Comparison of ENCODE assay signal across 8 mouse cellular contexts in genomic region chr14:21686376-21687279, GRCm38 (mm10). TPM values are rescaled to one million over a fixed set of nuclear protein-coding genes. Genes with fewer than 3 reads are reported as not detected.
DNase-seq lines count a peak whose midpoint lies in the region; ATAC-seq lines count a peak whose summit lies in the region.

No protein-coding gene starts in this region.

- H3K4me3 ChIP-seq in kidney, embryonic 15.5 days (replicated peaks), result peak overlapping the region; percentile 42
- H3K4me3 ChIP-seq in forebrain, embryonic 12.5 days (replicated peaks), result peak overlapping the region; percentile 28
- H3K4me3 ChIP-seq in liver, embryonic 12.5 days, result peak overlapping the region; percentile 29
- H3K4me3 ChIP-seq in stomach, embryonic 15.5 days (replicated peaks), result peak overlapping the region; percentile 36

- 9% methylated on average over 49 of the region's 49 CpGs for WGBS in kidney, embryonic 15.5 days
- WGBS in forebrain, embryonic 12.5 days, result 9% methylated on average over 49 of the region's 49 CpGs
- WGBS in liver, embryonic 12.5 days (ENCODE audit: insufficient replicate concordance), result 13% methylated on average over 49 of the region's 49 CpGs
- WGBS in stomach, embryonic 15.5 days, result 11% methylated on average over 48 of the region's 49 CpGs

- intact Hi-C loops in left cerebral cortex, postnatal 14 days (cut with DNase I), result no loop called here

- no peak for DNase-seq in kidney, postnatal 14 days
- DNase-seq in urinary bladder, postnatal 25 days (ENCODE audit: low spot score), result no peak
- no peak for DNase-seq in frontal cortex, postnatal 36 days (ENCODE audit: low spot score in 2 of 2)
- no peak for DNase-seq in left cerebral cortex, postnatal 14 days (ENCODE audit: low spot score in 2 of 2)

- 0 out of 2 replicates have a peak overlapping the region, but pooled peaks have one; percentile 32 for H3K9ac ChIP-seq in kidney, embryonic 15.5 days
- 0 out of 2 replicates have a peak overlapping the region, but pooled peaks have one; percentile 33 for H3K9ac ChIP-seq in forebrain, embryonic 12.5 days
- H3K9ac ChIP-seq in liver, embryonic 12.5 days, result no peak overlapping the region
- H3K9ac ChIP-seq in stomach, embryonic 15.5 days, result no peak overlapping the region

- H3K4me2 ChIP-seq in kidney, embryonic 15.5 days, result peak overlapping the region; percentile 76
- peak overlapping the region; percentile 53 for H3K4me2 ChIP-seq in forebrain, embryonic 12.5 days
- H3K4me2 ChIP-seq in liver, embryonic 12.5 days, result peak overlapping the region; percentile 61
- peak overlapping the region; percentile 71 for H3K4me2 ChIP-seq in stomach, embryonic 15.5 days

- H3K9me3 ChIP-seq in kidney, embryonic 15.5 days (replicated peaks), result no peaks in the 10 kb centered on the region
- H3K9me3 ChIP-seq in forebrain, embryonic 12.5 days, result no peaks in the 10 kb centered on the region
- H3K9me3 ChIP-seq in liver, embryonic 12.5 days (replicated peaks), result no peaks in the 10 kb centered on the region
- H3K9me3 ChIP-seq in stomach, embryonic 15.5 days, result no peaks in the 10 kb centered on the region

- peak; percentile 35; the same call in 1 of the 2 replicates for ATAC-seq in kidney, embryonic 15.5 days (replicated peaks; ENCODE audit: low FRiP score)
- 0 out of 2 replicates have a peak, but pooled peaks have one; percentile 18 for ATAC-seq in forebrain, embryonic 12.5 days (ENCODE audit: low FRiP score)
- peak; percentile 41; the same call in 1 of the 2 replicates for ATAC-seq in liver, embryonic 12.5 days
- ATAC-seq in stomach, embryonic 15.5 days (ENCODE audit: insufficient read depth, low FRiP score, low read depth), result no peak

- H3K4me1 ChIP-seq in kidney, embryonic 15.5 days, result peaks cover 19% of the 10 kb centered on the region
- peaks cover 28% of the 10 kb centered on the region for H3K4me1 ChIP-seq in forebrain, embryonic 12.5 days
- peaks cover 20% of the 10 kb centered on the region for H3K4me1 ChIP-seq in liver, embryonic 12.5 days
- H3K4me1 ChIP-seq in stomach, embryonic 15.5 days, result peaks cover 12% of the 10 kb centered on the region

- H3K27me3 ChIP-seq in kidney, embryonic 15.5 days, result peaks cover 23% of the 10 kb centered on the region
- peaks cover 33% of the 10 kb centered on the region for H3K27me3 ChIP-seq in forebrain, embryonic 12.5 days
- H3K27me3 ChIP-seq in liver, embryonic 12.5 days (replicated peaks), result peaks cover 51% of the 10 kb centered on the region
- no peaks in the 10 kb centered on the region for H3K27me3 ChIP-seq in stomach, embryonic 15.5 days (replicated peaks)

- H3K36me3 ChIP-seq in kidney, embryonic 15.5 days, result no peaks in the 10 kb centered on the region
- H3K36me3 ChIP-seq in forebrain, embryonic 12.5 days (replicated peaks), result no peaks in the 10 kb centered on the region
- H3K36me3 ChIP-seq in liver, embryonic 12.5 days, result no peaks in the 10 kb centered on the region
- no peaks in the 10 kb centered on the region for H3K36me3 ChIP-seq in stomach, embryonic 15.5 days

- no peak overlapping the region for H3K27ac ChIP-seq in kidney, embryonic 15.5 days
- H3K27ac ChIP-seq in forebrain, embryonic 12.5 days, result no peak overlapping the region
- no peak overlapping the region for H3K27ac ChIP-seq in liver, embryonic 12.5 days
- H3K27ac ChIP-seq in stomach, embryonic 15.5 days, result no peak overlapping the region

RNA-seq across cellular contexts. Expression of gene Dupd1, which starts 27.7 kb away (rescaled TPM):
- 0.14 TPM in 1 of 2 replicates, not detected in the other for polyA plus RNA-seq in kidney, embryonic 15.5 days (2015; fragmentation: Nextera tagmentation; extraction: Ambion mirVana)
- polyA plus RNA-seq in forebrain, embryonic 12.5 days (2016; fragmentation: Nextera tagmentation; extraction: Ambion mirVana), result not detected in 2 replicates
- polyA plus RNA-seq in liver, embryonic 12.5 days (2016; fragmentation: Nextera tagmentation; extraction: Ambion mirVana), result not detected in 2 replicates
- polyA plus RNA-seq in stomach, embryonic 15.5 days (2015; fragmentation: Nextera tagmentation; extraction: Ambion mirVana), result not detected in 2 replicates
- not detected for total RNA-seq in left cerebral cortex, postnatal 14 days (2021)

Comparison
In these comparisons a context has a peak if more than half of its experiments do, and no peak if none do; other contexts are left out.
1. H3K9ac ChIP-seq: peak in kidney, embryonic 15.5 days (single experiment) and forebrain, embryonic 12.5 days (single experiment); none in liver, embryonic 12.5 days (single experiment) and stomach, embryonic 15.5 days (single experiment).
2. Peak in every context shown above with its lines, with median percentiles within 50 percentile points of each other: H3K4me2 ChIP-seq and H3K4me3 ChIP-seq.